Mouse (Mus musculus) liver, embryonic 14.5 days (tissue): Measurements from ENCODE around the gene Mthfd1. TPM values are rescaled to one million over a fixed set of nuclear protein-coding genes. Genes with fewer than 3 reads are reported as not detected.

Experiments used
- ATAC-seq: fragments of 200-750 bp; cut with Nextera tagmentation; 2 replicates; pipeline ENCODE4 v1.8.0; 2017; ENCODE audit warnings: moderate number of reproducible peaks, mild to moderate bottlenecking, moderate library complexity; ENCODE audit not compliant: insufficient read depth
- DNase-seq, 3 experiments: peaks; one replicate each; pipeline ENCODE4 v3.0.0-alpha.2; 2012 to 2013; ENCODE audit warnings: low read depth in 3 of 3, low spot score in 3 of 3
- H3K27ac ChIP-seq: fragments of 300-500 bp; sonication (generic); 2 replicates; pipeline ENCODE4 v1.5.1; 2014; ENCODE audit warnings: moderate library complexity, mild to moderate bottlenecking, control low read depth, inconsistent platforms
- H3K27me3 ChIP-seq: fragments of 300-500 bp; sonication (generic); 2 replicates; pipeline ENCODE4 v1.6.1; 2014; ENCODE audit warnings: mild to moderate bottlenecking, low read length, moderate library complexity; ENCODE audit not compliant: control insufficient read depth, insufficient read depth
- H3K36me3 ChIP-seq: fragments of 300-500 bp; sonication (generic); replicated peaks from 2 replicates; pipeline ENCODE4 v1.6.1; 2014; ENCODE audit warnings: low read depth; ENCODE audit not compliant: control insufficient read depth, insufficient read depth
- H3K4me1 ChIP-seq, 2 experiments: fragments of 200-500 bp in 1 of 2; fragments of 300-500 bp in 1 of 2; sonication (generic) in 1 of 2; replicated peaks; 2 replicates each; pipeline ENCODE4 v1.6.1; 2012 to 2014; ENCODE audit warnings: antibody characterized with exemption in 1 of 2, inconsistent platforms in 1 of 2, low read length in 1 of 2; ENCODE audit not compliant: control insufficient read depth in 2 of 2, insufficient read depth in 2 of 2
- H3K4me2 ChIP-seq: fragments of 300-500 bp; sonication (generic); 2 replicates; pipeline ENCODE4 v1.6.1; 2014; ENCODE audit warnings: low read depth, mild to moderate bottlenecking, control low read depth, moderate library complexity
- H3K4me3 ChIP-seq, 2 experiments: fragments of 200-500 bp in 1 of 2; fragments of 300-500 bp in 1 of 2; sonication (generic) in 1 of 2; 2 replicates each; pipeline ENCODE4 v1.5.1; 2012 to 2014; ENCODE audit warnings: low read depth in 2 of 2, low read length in 2 of 2, mild to moderate bottlenecking in 2 of 2, control low read depth in 1 of 2, inconsistent platforms in 1 of 2, moderate library complexity in 1 of 2; ENCODE audit not compliant: insufficient read depth in 1 of 2
- H3K9ac ChIP-seq: fragments of 300-500 bp; sonication (generic); replicated peaks from 2 replicates; pipeline ENCODE4 v1.6.1; 2014; ENCODE audit warnings: mild to moderate bottlenecking, control low read depth, moderate library complexity
- H3K9me3 ChIP-seq: fragments of 300-500 bp; sonication (generic); 2 replicates; pipeline ENCODE4 v1.6.1; 2016; ENCODE audit warnings: low read length, mixed read lengths; ENCODE audit not compliant: control insufficient read depth
- CTCF ChIP-seq: IDR thresholded peaks from 2 replicates; pipeline ENCODE4 v1.5.1; 2016; ENCODE audit warnings: antibody characterized with exemption, low read depth, control low read depth
- EP300 ChIP-seq: IDR thresholded peaks from 2 replicates; pipeline ENCODE4 v1.6.1; 2016; ENCODE audit warnings: antibody characterized with exemption, low read depth
- WGBS: fragments of 180-500 bp; shearing (Covaris S2); extraction: QIAGEN DNeasy Blood & Tissue Kit; methylation state at CpG from one replicate; pipeline ENCODE4 v1.1.7; 2014; ENCODE audit not compliant: insufficient replicate concordance; 5-methylcytosine and 5-hydroxymethylcytosine counted together
- polyA plus RNA-seq, 2 experiments: library from polyadenylated mRNA; depleted of rRNA in 1 of 2; stranded (reverse) in 1 of 2; unstranded in 1 of 2; fragments of >200 nt; fragmentation: Nextera tagmentation in 1 of 2; extraction: Ambion mirVana in 1 of 2; gene quantifications; 2 replicates each; pipeline versions ENCODE4 v1.2.1 to v1.2.3; 2012 to 2014

Gene Mthfd1
- polyA plus RNA-seq, 2 experiments: 58.5 to 83.5 TPM

- peaks cover 38 to 48% of the 10 kb centered on the region in 2 experiments for H3K4me1 ChIP-seq
- 18% methylated on average over 14 of the region's 14 CpGs for WGBS
- H3K9me3 ChIP-seq: no peaks in the 10 kb centered on the region
- H3K36me3 ChIP-seq: no peaks in the 10 kb centered on the region
- peak overlapping the region; percentile 99 for H3K9ac ChIP-seq
- DNase-seq: no peak
- peak overlapping the region; percentile 77 for H3K27ac ChIP-seq
- no peaks in the 10 kb centered on the region for H3K27me3 ChIP-seq
- ATAC-seq: no peak
- TF ChIP-seq CTCF: no peak
- TF ChIP-seq EP300: no peak
- H3K4me2 ChIP-seq: peak overlapping the region; percentile 99
- peak overlapping the region; percentile 36 to 98 for H3K4me3 ChIP-seq
These were observed 112.2 kb downstream of the Mthfd1 start for GRCm38 (mm10) chr12:76367096-76367995.

- H3K9ac ChIP-seq: peak overlapping the region; percentile 99
- TF ChIP-seq CTCF (no peak), EP300 (no peak)
- H3K27ac ChIP-seq: peak overlapping the region; percentile 77
- WGBS: 5% methylated on average over 9 of the region's 9 CpGs
- no peaks in the 10 kb centered on the region for H3K36me3 ChIP-seq
- peak overlapping the region; percentile 90 to 98 for H3K4me3 ChIP-seq
- H3K4me2 ChIP-seq: peak overlapping the region; percentile 99
- no peak for DNase-seq
- H3K27me3 ChIP-seq: no peaks in the 10 kb centered on the region
- no peaks in the 10 kb centered on the region for H3K9me3 ChIP-seq
- ATAC-seq: no peak
- H3K4me1 ChIP-seq: peaks cover 40 to 46% of the 10 kb centered on the region in 2 experiments
These were observed 113.2 kb downstream of the Mthfd1 start for GRCm38 (mm10) chr12:76368201-76368789.

GRCm38 (mm10) chr12:76368790-76369205 is 113.7 kb downstream of the Mthfd1 start:
- Histone ChIP-seq H3K4me1 (peaks cover 37 to 44% of the 10 kb centered on the region in 2 experiments), H3K4me3 (peak overlapping the region; percentile 90 to 98), H3K9me3 (no peaks in the 10 kb centered on the region), H3K36me3 (no peaks in the 10 kb centered on the region), H3K4me2 (peak overlapping the region; percentile 99), H3K27ac (peak overlapping the region; percentile 77), H3K27me3 (no peaks in the 10 kb centered on the region), H3K9ac (peak overlapping the region; percentile 99)
- no peak for TF ChIP-seq CTCF
- no peak for TF ChIP-seq EP300
- DNase-seq (peak in 2 of 3 experiments; percentile 42 to 62), ATAC-seq (peak; percentile 42)
- WGBS: under 1% methylated on average over 26 of the region's 26 CpGs

Other genes starting within 250 kb of the Mthfd1 start
- gene Esr2, start 78.0 kb upstream of the Mthfd1 start, polyA plus RNA-seq (2012; rRNA removed): 0.01 TPM in 1 of 2 replicates, not detected in the other
- gene Esr2, start 78.0 kb upstream of the Mthfd1 start, polyA plus RNA-seq (2014; fragmentation: Nextera tagmentation; extraction: Ambion mirVana): not detected in 2 replicates
- gene Tex21, start 8.6 kb upstream of the Mthfd1 start, polyA plus RNA-seq (2012; rRNA removed): 0.04 TPM in 1 of 2 replicates, not detected in the other
- 0.14 TPM in 1 of 2 replicates, not detected in the other for gene Tex21, start 8.6 kb upstream of the Mthfd1 start, polyA plus RNA-seq (2014; fragmentation: Nextera tagmentation; extraction: Ambion mirVana)
- 0.21 and 0.32 TPM in 2 replicates for gene Akap5, start 69.6 kb downstream of the Mthfd1 start, polyA plus RNA-seq (2012; rRNA removed)
- gene Akap5, start 69.6 kb downstream of the Mthfd1 start, polyA plus RNA-seq (2014; fragmentation: Nextera tagmentation; extraction: Ambion mirVana): 0.14 and 0.25 TPM in 2 replicates
- gene Zbtb25, start 114.3 kb downstream of the Mthfd1 start, polyA plus RNA-seq (2012; rRNA removed): 5.1 and 5.6 TPM in 2 replicates
- 7.2 and 7.8 TPM in 2 replicates for gene Zbtb25, start 114.3 kb downstream of the Mthfd1 start, polyA plus RNA-seq (2014; fragmentation: Nextera tagmentation; extraction: Ambion mirVana)
- gene Zbtb1, start 115.0 kb downstream of the Mthfd1 start, polyA plus RNA-seq (2012; rRNA removed): 1.5 and 2.6 TPM in 2 replicates
- 3.5 and 4.4 TPM in 2 replicates for gene Zbtb1, start 115.0 kb downstream of the Mthfd1 start, polyA plus RNA-seq (2014; fragmentation: Nextera tagmentation; extraction: Ambion mirVana)
- 1.0 and 1.3 TPM in 2 replicates for gene Hspa2, start 148.9 kb downstream of the Mthfd1 start, polyA plus RNA-seq (2012; rRNA removed)
- gene Hspa2, start 148.9 kb downstream of the Mthfd1 start, polyA plus RNA-seq (2014; fragmentation: Nextera tagmentation; extraction: Ambion mirVana): 1.4 and 1.9 TPM in 2 replicates
- 0.03 and 0.04 TPM in 2 replicates for gene Ppp1r36, start 162.2 kb downstream of the Mthfd1 start, polyA plus RNA-seq (2012; rRNA removed)
- 0.09 TPM in 1 of 2 replicates, not detected in the other for gene Ppp1r36, start 162.2 kb downstream of the Mthfd1 start, polyA plus RNA-seq (2014; fragmentation: Nextera tagmentation; extraction: Ambion mirVana)